Mouse (Mus musculus): Measurements from ENCODE around the gene Krtap19-4. TPM values are rescaled to one million over a fixed set of nuclear protein-coding genes. Genes with fewer than 3 reads are reported as not detected.

The Krtap19-4 gene
- polyA plus RNA-seq (2012; rRNA removed), result not detected in 2 replicates

DNA sequence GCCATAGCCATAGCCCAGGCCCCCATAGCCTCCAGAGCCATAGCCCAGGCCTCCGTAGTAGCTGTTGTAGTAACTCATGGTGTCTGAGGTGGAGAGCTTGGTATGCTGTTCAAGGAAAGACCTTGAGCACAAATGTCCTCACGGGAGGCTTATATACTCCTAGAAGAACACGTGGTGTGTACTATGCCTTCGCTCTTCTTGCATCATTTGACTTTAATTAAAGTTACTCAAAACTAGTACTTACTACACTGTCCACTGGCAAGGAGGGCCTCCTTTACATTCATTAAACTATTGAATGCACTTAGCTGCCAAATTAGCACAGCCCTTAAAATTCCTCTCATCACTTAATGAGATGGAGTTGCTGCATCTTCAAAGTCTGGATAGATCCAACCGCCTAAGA is at the start of gene Krtap19-4:
TSS of gene Krtap19-4 (minus strand) at position 101 of the 400 bp plus-strand sequence.
- no peak for DNase-seq (ENCODE audit: low spot score)

DNA sequence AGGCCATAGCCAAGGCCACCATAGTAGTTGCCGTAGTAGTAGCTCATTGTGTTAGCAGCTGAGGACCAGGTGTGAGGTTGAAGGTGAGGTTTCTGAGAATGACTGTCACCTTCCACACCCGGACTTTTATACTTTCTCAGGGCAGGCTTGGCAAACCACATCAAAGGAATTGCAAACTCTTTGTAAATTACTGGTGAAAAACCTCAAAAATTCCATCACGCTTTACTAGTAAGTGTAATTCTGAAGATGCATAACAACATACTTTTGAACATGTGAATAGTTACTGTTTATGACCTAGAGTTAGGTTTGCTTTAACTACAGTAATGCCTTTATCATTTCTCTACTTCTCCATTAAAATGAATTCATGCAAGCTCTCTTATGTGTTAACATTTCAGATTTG is 47.3 kb upstream of the Krtap19-4 start, which contains the start of gene Krtap19-9b:
TSS of gene Krtap19-9b (minus strand) at position 101 of the 400 bp plus-strand sequence.
- DNase-seq (ENCODE audit: low spot score), result no peak

DNA sequence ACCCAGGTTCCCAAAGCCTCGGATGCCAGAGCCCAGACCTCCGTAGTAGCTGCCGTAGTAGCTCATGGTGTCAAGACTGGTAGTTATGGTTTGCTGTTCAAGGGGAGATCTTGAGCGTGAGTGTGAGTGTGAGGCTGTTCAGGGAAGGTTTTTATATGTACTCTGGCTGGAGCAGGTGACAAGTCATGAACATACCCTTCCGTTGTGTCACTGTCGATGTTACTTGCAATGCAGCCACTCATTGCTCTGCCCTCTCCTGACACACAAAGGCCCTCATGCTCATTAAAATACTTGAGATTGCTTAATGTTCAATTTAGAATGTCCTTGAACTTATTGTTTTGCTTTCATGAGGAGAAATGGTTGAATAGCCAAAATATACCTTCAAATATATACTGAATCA is 11.5 kb upstream of the Krtap19-4 start, which contains the start of gene Krtap19-5:
TSS of gene Krtap19-5 (minus strand) at position 101 of the 400 bp plus-strand sequence.
- DNase-seq (ENCODE audit: low spot score), result no peak

DNA sequence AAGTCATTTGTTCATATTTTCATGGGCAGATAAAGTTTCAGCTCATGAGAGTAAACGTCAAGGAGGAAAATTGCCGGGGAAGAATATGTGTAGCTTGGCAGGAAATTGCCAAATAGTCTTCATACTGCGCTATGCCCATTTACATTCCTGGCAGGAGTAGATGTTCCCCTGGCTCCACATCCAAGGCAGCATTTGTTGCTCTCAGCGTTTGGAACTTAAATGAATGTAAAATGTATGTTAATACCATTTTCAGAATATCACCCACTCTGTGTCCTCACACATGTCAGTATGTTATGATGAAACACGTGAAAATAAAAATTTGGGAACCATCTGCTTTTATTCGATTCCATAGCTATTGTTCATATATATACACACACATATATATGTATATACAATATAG is 2.0 kb upstream of the Krtap19-4 start:
- no peak for DNase-seq (ENCODE audit: low spot score)

DNA sequence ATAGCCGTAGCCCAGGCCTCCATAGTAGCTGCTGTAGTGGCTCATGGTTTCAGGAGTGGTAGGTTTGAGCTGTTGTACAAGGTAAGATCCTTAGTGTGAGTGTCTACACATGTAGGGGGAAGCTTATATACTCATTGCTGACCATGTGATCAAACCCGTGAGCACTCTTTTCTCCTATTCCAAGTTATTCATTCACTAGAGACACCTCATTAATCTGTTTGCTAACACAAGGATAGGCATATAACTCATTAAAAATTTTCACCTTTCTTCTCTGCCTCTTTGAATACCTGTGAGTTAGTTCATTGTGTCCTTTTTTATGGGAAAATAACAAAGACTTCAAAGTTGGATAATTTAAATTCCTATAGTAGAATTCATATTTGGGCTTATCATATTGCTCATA is 7.0 kb downstream of the Krtap19-4 start, which contains the start of gene Krtap19-3:
TSS of gene Krtap19-3 (minus strand) at position 101 of the 400 bp plus-strand sequence.
- DNase-seq (ENCODE audit: low spot score), result no peak

DNA sequence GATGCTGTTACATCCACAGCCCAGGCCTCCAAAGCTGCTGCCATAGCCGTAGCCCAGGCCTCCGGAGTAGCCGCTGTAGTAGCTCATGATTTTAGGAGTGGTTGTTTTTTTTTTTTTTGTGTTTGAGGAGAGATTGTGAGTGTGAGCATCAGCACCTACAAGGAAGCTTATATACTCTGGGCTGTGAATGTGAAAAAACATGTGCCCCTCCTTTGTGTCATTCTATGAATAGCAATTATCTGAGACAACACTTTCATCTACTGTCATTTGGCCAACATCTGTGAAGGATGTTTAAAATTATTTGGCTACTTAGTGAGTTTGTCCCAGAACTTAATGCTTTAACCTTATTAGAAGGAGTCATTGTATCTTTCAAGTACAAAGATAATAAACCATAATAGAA is 10.7 kb downstream of the Krtap19-4 start, which contains the start of gene Krtap19-2:
TSS of gene Krtap19-2 (minus strand) at position 101 of the 400 bp plus-strand sequence.
- no peak for DNase-seq (ENCODE audit: low spot score)

DNA sequence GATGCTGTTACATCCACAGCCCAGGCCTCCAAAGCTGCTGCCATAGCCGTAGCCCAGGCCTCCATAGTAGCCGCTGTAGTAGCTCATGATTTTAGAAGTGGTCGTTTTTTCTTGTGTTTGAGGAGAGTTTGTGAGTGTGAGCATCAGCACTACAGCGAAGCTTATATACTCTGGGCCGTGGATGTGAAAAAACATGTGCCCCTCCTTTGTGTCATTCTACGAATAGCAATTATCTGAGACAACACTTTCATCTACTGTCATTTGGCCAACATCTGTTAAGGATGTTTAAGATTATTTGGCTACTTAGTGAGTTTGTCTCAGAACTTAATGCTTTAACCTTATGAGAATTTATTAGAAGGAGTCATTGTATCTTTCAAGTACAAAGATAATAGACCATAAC is 15.6 kb downstream of the Krtap19-4 start, which contains the start of gene Krtap19-1:
TSS of gene Krtap19-1 (minus strand) at position 101 of the 400 bp plus-strand sequence.
- DNase-seq (ENCODE audit: low spot score), result no peak

DNA sequence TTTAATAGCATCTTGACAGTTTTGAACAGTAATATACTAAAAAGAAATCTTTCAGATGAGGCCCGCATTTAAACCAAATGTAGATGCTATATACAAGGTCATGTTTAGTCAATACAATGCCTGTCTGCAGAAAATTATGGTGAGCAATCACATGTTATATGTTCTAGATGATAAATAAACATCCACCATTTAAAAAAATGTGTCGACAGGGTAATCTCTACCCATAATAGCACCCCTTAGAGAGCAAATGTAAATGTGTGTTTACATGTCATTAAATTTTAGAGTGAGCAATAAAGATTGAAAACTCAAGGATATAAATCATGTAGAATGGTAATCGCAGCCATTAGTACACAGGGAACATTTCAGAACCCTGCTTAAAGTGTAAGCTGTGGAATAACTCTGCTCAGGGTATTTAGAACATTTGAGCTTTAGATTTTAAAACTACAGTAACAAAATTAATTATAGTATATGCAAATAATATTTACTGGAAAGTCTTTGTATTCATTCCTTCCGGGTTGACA is 19.9 kb downstream of the Krtap19-4 start:
- DNase-seq (ENCODE audit: low spot score), result no peak

DNA sequence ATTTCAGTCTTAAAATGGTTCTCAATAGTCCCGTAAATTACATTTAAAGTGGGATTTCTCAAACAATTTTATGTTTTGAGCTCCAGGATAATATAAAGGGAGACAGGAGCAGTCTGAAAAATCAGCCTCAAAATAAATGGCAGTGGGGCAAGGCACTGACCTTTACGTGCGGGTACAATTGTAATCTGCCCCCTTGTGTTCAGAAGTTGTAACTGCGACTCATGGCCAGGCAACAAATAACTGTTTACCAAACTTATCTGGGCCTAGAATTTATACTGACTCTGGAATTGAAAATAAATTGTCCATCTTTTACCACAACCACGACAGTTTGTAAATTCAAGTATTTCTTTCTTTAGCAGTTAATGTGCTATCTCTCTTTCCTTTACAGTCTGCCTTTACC is 33.4 kb downstream of the Krtap19-4 start:
- DNase-seq (ENCODE audit: low spot score), result no peak

DNA sequence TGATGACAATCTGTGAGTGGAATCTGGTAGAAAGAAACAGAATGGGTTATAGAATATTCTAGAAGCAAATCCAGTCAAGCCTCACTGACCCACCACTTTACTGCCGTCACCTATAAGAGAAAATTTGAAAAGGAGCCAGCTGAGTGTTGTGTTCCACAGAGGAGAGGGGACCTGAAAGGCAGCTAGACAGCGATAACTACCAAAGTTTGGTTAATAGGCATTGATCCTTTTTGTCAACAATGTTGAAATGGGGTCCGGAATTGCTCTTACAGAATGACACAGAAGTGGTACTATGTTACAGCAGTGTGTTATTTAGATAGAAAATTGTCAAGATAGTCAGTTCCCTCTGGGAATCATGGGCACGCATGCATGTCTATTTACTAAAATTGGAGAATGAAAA is 36.3 kb downstream of the Krtap19-4 start:
- no peak for DNase-seq (ENCODE audit: low spot score)

DNA sequence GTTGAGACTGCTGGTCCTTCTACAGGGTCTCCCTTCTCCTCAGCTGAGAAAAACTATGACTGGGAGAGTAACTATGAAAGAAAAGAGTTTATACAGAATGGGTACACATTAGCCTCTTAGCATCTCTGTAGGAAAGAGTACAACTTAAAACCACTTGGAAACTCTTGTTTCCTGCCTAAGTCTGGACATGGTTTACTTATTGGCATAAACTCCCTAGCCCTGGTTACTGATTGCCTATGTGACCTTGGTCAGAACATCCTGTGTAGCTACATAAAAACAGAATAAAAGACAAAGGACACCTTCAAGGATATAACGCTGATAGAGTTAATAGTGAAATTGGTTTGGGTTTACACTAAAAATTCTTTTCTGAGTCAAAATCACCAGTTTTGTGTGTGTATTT is 37.5 kb downstream of the Krtap19-4 start:
- DNase-seq (ENCODE audit: low spot score), result no peak

Other genes starting within 250 kb of the Krtap19-4 start
- not detected in 2 replicates for gene Krtap26-1, start 237.3 kb downstream of the Krtap19-4 start, polyA plus RNA-seq (2012; rRNA removed)
- gene Krtap27-1, start 213.4 kb downstream of the Krtap19-4 start, polyA plus RNA-seq (2012; rRNA removed), result not detected in 2 replicates
- gene 2310061N02Rik, start 177.1 kb downstream of the Krtap19-4 start, polyA plus RNA-seq (2012; rRNA removed), result not detected in 2 replicates
- gene Krtap13-1, start 156.2 kb downstream of the Krtap19-4 start, polyA plus RNA-seq (2012; rRNA removed), result not detected in 2 replicates
- not detected in 2 replicates for gene Krtap13, start 133.5 kb downstream of the Krtap19-4 start, polyA plus RNA-seq (2012; rRNA removed)
- not detected in 2 replicates for gene 2310034C09Rik, start 126.2 kb downstream of the Krtap19-4 start, polyA plus RNA-seq (2012; rRNA removed)
- not detected in 2 replicates for gene 2310057N15Rik, start 110.9 kb downstream of the Krtap19-4 start, polyA plus RNA-seq (2012; rRNA removed)
- gene Gm5965, start 107.2 kb downstream of the Krtap19-4 start, polyA plus RNA-seq (2012; rRNA removed), result not detected in 2 replicates
- not detected in 2 replicates for gene Gm20741, start 72.9 kb downstream of the Krtap19-4 start, polyA plus RNA-seq (2012; rRNA removed)
- not detected in 2 replicates for gene Krtap15, start 64.9 kb downstream of the Krtap19-4 start, polyA plus RNA-seq (2012; rRNA removed)
- gene Krtap14, start 58.9 kb downstream of the Krtap19-4 start, polyA plus RNA-seq (2012; rRNA removed), result not detected in 2 replicates
- not detected in 2 replicates for gene Krtap19-1, start 15.7 kb downstream of the Krtap19-4 start, polyA plus RNA-seq (2012; rRNA removed)
- gene Krtap19-2, start 10.8 kb downstream of the Krtap19-4 start, polyA plus RNA-seq (2012; rRNA removed), result not detected in 2 replicates
- gene Krtap19-3, start 7.1 kb downstream of the Krtap19-4 start, polyA plus RNA-seq (2012; rRNA removed), result not detected in 2 replicates
- gene Krtap19-5, start 11.4 kb upstream of the Krtap19-4 start, polyA plus RNA-seq (2012; rRNA removed), result not detected in 2 replicates
- not detected in 2 replicates for gene Krtap19-9b, start 47.2 kb upstream of the Krtap19-4 start, polyA plus RNA-seq (2012; rRNA removed)
- gene Krtap16-3, start 77.8 kb upstream of the Krtap19-4 start, polyA plus RNA-seq (2012; rRNA removed), result not detected in 2 replicates
- gene Krtap22-2, start 125.7 kb upstream of the Krtap19-4 start, polyA plus RNA-seq (2012; rRNA removed), result not detected in 2 replicates
- not detected in 2 replicates for gene Gm10229, start 130.2 kb upstream of the Krtap19-4 start, polyA plus RNA-seq (2012; rRNA removed)
- gene Krtap6-1, start 146.6 kb upstream of the Krtap19-4 start, polyA plus RNA-seq (2012; rRNA removed), result not detected in 2 replicates
- gene Gm10228, start 156.4 kb upstream of the Krtap19-4 start, polyA plus RNA-seq (2012; rRNA removed), result not detected in 2 replicates
- gene Krtap6-5, start 162.8 kb upstream of the Krtap19-4 start, polyA plus RNA-seq (2012; rRNA removed), result not detected in 2 replicates
- not detected in 2 replicates for gene 1110025L11Rik, start 178.9 kb upstream of the Krtap19-4 start, polyA plus RNA-seq (2012; rRNA removed)
- gene Krtap6-3, start 198.9 kb upstream of the Krtap19-4 start, polyA plus RNA-seq (2012; rRNA removed), result not detected in 2 replicates

All from urinary bladder, adult 2 months (tissue).